Mouse (Mus musculus): Measurements from ENCODE around the gene Chrna9.

GRCm38 (mm10) chr5:65949822-65950221 lies 15.1 kb downstream of the Chrna9 start:
- no peak for TF ChIP-seq CTCF (IDR thresholded peaks at IDR 0.05; ENCODE audit: control insufficient read depth, insufficient read depth, low read length)
- no peak for TF ChIP-seq POLR2A (IDR thresholded peaks at IDR 0.05; ENCODE audit: borderline replicate concordance, control insufficient read depth, low read depth, low read length)

Data from bone marrow, adult 2 months (tissue).